Mouse (Mus musculus): ENCODE measurements at regions not wholly inside any gene's neighbourhood (a gene's known extent, or its start where the extent isn't known, plus 50 kb on each side); places are given as distances from the start of the nearest gene placed in this dataset.

- WGBS (ENCODE audit: insufficient replicate concordance): 27% methylated on average over 5 of the region's 5 CpGs
- TF ChIP-seq CTCF (IDR thresholded peaks at IDR 0.05; ENCODE audit: low read depth) (no peak), EP300 (IDR thresholded peaks at IDR 0.05; ENCODE audit: low read depth) (no peak)
- no peak overlapping the region for H3K27ac ChIP-seq
- no peaks in the 10 kb centered on the region for H3K36me3 ChIP-seq (replicated peaks; ENCODE audit: control insufficient read depth, insufficient read depth, low read depth)
- DNase-seq (ENCODE audit: low read depth in 3 of 3, low spot score in 3 of 3): no peak
- H3K27me3 ChIP-seq (ENCODE audit: control insufficient read depth, insufficient read depth, low read length): no peaks in the 10 kb centered on the region
- peak overlapping the region in 1 of 2 experiments; percentile 45; a peak in 1 of 4 replicates for H3K4me3 ChIP-seq (ENCODE audit: insufficient read depth in 1 of 2, low read depth in 2 of 2, low read length in 2 of 2)
- H3K9me3 ChIP-seq (ENCODE audit: control insufficient read depth, low read length): no peaks in the 10 kb centered on the region
- ATAC-seq (ENCODE audit: insufficient read depth): no peak
- H3K9ac ChIP-seq (replicated peaks): no peak overlapping the region
- peak overlapping the region; percentile 72 for H3K4me2 ChIP-seq (ENCODE audit: low read depth)
- H3K4me1 ChIP-seq (replicated peaks; ENCODE audit: control insufficient read depth in 2 of 2, insufficient read depth in 2 of 2, low read length in 1 of 2): peaks cover 0 to 6% of the 10 kb centered on the region in 2 experiments; a peak in 2 of 4 replicates
Observed at GRCm38 (mm10) chr6:51379074-51379473, 53.4 kb upstream of the Nfe2l3 start.

GRCm38 (mm10) chr6:51379560-51380274 lies 52.8 kb upstream of the Nfe2l3 start:
- peak overlapping the region; percentile 38 for H3K9ac ChIP-seq (replicated peaks)
- peaks cover 0 to 6% of the 10 kb centered on the region in 2 experiments; a peak in 2 of 4 replicates for H3K4me1 ChIP-seq (replicated peaks; ENCODE audit: control insufficient read depth in 2 of 2, insufficient read depth in 2 of 2, low read length in 1 of 2)
- TF ChIP-seq CTCF (IDR thresholded peaks at IDR 0.05; ENCODE audit: low read depth) (no peak), EP300 (IDR thresholded peaks at IDR 0.05; ENCODE audit: low read depth) (no peak)
- ATAC-seq (ENCODE audit: insufficient read depth) (peak; percentile 41; the same call in 1 of the 2 replicates), DNase-seq (ENCODE audit: low read depth in 3 of 3, low spot score in 3 of 3) (no peak)
- H3K27me3 ChIP-seq (ENCODE audit: control insufficient read depth, insufficient read depth, low read length): no peaks in the 10 kb centered on the region
- H3K9me3 ChIP-seq (ENCODE audit: control insufficient read depth, low read length): no peaks in the 10 kb centered on the region
- no peaks in the 10 kb centered on the region for H3K36me3 ChIP-seq (replicated peaks; ENCODE audit: control insufficient read depth, insufficient read depth, low read depth)
- H3K4me2 ChIP-seq (ENCODE audit: low read depth): peak overlapping the region; percentile 72
- H3K4me3 ChIP-seq (ENCODE audit: insufficient read depth in 1 of 2, low read depth in 2 of 2, low read length in 2 of 2): peak overlapping the region; percentile 45 to 83
- no peak overlapping the region for H3K27ac ChIP-seq
- WGBS (ENCODE audit: insufficient replicate concordance): 4% methylated on average over 35 of the region's 36 CpGs

GRCm38 (mm10) chr6:51380275-51380575 lies 52.2 kb upstream of the Nfe2l3 start:
- Histone ChIP-seq H3K4me2 (ENCODE audit: low read depth) (peak overlapping the region; percentile 72), H3K27ac (no peak overlapping the region), H3K4me1 (replicated peaks; ENCODE audit: control insufficient read depth in 2 of 2, insufficient read depth in 2 of 2, low read length in 1 of 2) (peaks cover 0 to 6% of the 10 kb centered on the region in 2 experiments; a peak in 2 of 4 replicates), H3K27me3 (ENCODE audit: control insufficient read depth, insufficient read depth, low read length) (no peaks in the 10 kb centered on the region), H3K9me3 (ENCODE audit: control insufficient read depth, low read length) (no peaks in the 10 kb centered on the region), H3K9ac (replicated peaks) (no peak overlapping the region), H3K36me3 (replicated peaks; ENCODE audit: control insufficient read depth, insufficient read depth, low read depth) (no peaks in the 10 kb centered on the region), H3K4me3 (ENCODE audit: insufficient read depth in 1 of 2, low read depth in 2 of 2, low read length in 2 of 2) (no peak overlapping the region)
- DNase-seq (ENCODE audit: low read depth in 3 of 3, low spot score in 3 of 3) (no peak), ATAC-seq (ENCODE audit: insufficient read depth) (no peak)
- WGBS (ENCODE audit: insufficient replicate concordance): 53% methylated on average over 4 of the region's 4 CpGs
- no peak for TF ChIP-seq CTCF (IDR thresholded peaks at IDR 0.05; ENCODE audit: low read depth)
- TF ChIP-seq EP300 (IDR thresholded peaks at IDR 0.05; ENCODE audit: low read depth): no peak

- Histone ChIP-seq H3K9ac (replicated peaks) (no peak overlapping the region), H3K36me3 (replicated peaks; ENCODE audit: control insufficient read depth, insufficient read depth, low read depth) (no peaks in the 10 kb centered on the region), H3K4me1 (replicated peaks; ENCODE audit: control insufficient read depth in 2 of 2, insufficient read depth in 2 of 2, low read length in 1 of 2) (peaks cover 0 to 6% of the 10 kb centered on the region in 2 experiments; a peak in 2 of 4 replicates), H3K4me3 (ENCODE audit: insufficient read depth in 1 of 2, low read depth in 2 of 2, low read length in 2 of 2) (no peak overlapping the region), H3K9me3 (ENCODE audit: control insufficient read depth, low read length) (no peaks in the 10 kb centered on the region), H3K4me2 (ENCODE audit: low read depth) (no peak overlapping the region), H3K27me3 (ENCODE audit: control insufficient read depth, insufficient read depth, low read length) (no peaks in the 10 kb centered on the region), H3K27ac (no peak overlapping the region)
- ATAC-seq (ENCODE audit: insufficient read depth) (no peak), DNase-seq (ENCODE audit: low read depth in 3 of 3, low spot score in 3 of 3) (no peak)
- WGBS (ENCODE audit: insufficient replicate concordance): 23% methylated on average over 9 of the region's 9 CpGs
- no peak for TF ChIP-seq CTCF (IDR thresholded peaks at IDR 0.05; ENCODE audit: low read depth)
- no peak for TF ChIP-seq EP300 (IDR thresholded peaks at IDR 0.05; ENCODE audit: low read depth)
Observed at GRCm38 (mm10) chr6:51381465-51381864, 51.0 kb upstream of the Nfe2l3 start.

MicroRNA genes in the stretch of these regions (microRNA counts, 519-probe panel; counts per million panel counts)
- microRNA mmu-miR-148a: 8,486 counts per million, percentile 88 among the panel's probes with 10 or more counts

Small RNA genes in the stretch of these regions (microRNA-seq; reads per million reads assigned to microRNA genes)
- gene Mir148a: 2,375 reads per million, percentile 81 among the genes with 10 or more reads in this experiment

All from liver, embryonic 14.5 days (tissue).